Mouse (Mus musculus): ENCODE data around the gene Pxk. TPM values are rescaled to one million over a fixed set of nuclear protein-coding genes. Genes with fewer than 3 reads are reported as not detected.
"Not testable (repeated sequence)": the region's sequence is repeated elsewhere in the genome, so short reads cannot be mapped to it uniquely, and the experiment has no call there.

The Pxk gene
- polyA plus RNA-seq, 1 experiment from 2014 or later, result 78.5 TPM

- H3K9ac ChIP-seq (replicated peaks), result no peak overlapping the region
- peaks cover 11% of the 10 kb centered on the region for H3K4me1 ChIP-seq
- no peak overlapping the region for H3K27ac ChIP-seq (replicated peaks)
- no peak overlapping the region for H3K4me3 ChIP-seq (replicated peaks)
- no peak for ATAC-seq (ENCODE audit: low FRiP score)
- H3K4me2 ChIP-seq, result no peak overlapping the region
- whole genome bisulfite sequencing, result 72% methylated on average over 4 of the region's 4 CpGs
- H3K27me3 ChIP-seq (replicated peaks), result no peaks in the 10 kb centered on the region
- H3K9me3 ChIP-seq (replicated peaks), result no peaks in the 10 kb centered on the region
- H3K36me3 ChIP-seq, result no peaks in the 10 kb centered on the region
Observed at GRCm38 (mm10) chr14:8108047-8108446, 10.0 kb downstream of the Pxk start.

GRCm38 (mm10) chr14:8108976-8109375, 11.0 kb downstream of the Pxk start:
- no peak for ATAC-seq (ENCODE audit: low FRiP score)
- Histone ChIP-seq H3K36me3 (no peaks in the 10 kb centered on the region), H3K9me3 (replicated peaks) (no peaks in the 10 kb centered on the region), H3K27ac (replicated peaks) (no peak overlapping the region), H3K4me2 (no peak overlapping the region), H3K4me3 (replicated peaks) (no peak overlapping the region), H3K27me3 (replicated peaks) (no peaks in the 10 kb centered on the region), H3K4me1 (peaks cover 2% of the 10 kb centered on the region), H3K9ac (replicated peaks) (no peak overlapping the region)
- 85% methylated on average over 1 of the region's 1 CpGs for WGBS

GRCm38 (mm10) chr14:8111545-8111944, 13.5 kb downstream of the Pxk start:
- Histone ChIP-seq H3K4me2 (no peak overlapping the region), H3K27me3 (replicated peaks) (no peaks in the 10 kb centered on the region), H3K4me1 (no peaks in the 10 kb centered on the region), H3K36me3 (no peaks in the 10 kb centered on the region), H3K4me3 (replicated peaks) (no peak overlapping the region), H3K27ac (replicated peaks) (no peak overlapping the region), H3K9ac (replicated peaks) (no peak overlapping the region), H3K9me3 (replicated peaks) (no peaks in the 10 kb centered on the region)
- 92% methylated on average over 6 of the region's 6 CpGs for WGBS
- ATAC-seq (ENCODE audit: low FRiP score), result no peak; the same call in 1 of the 2 replicates

- Histone ChIP-seq H3K4me1 (no peaks in the 10 kb centered on the region), H3K27ac (replicated peaks) (no peak overlapping the region), H3K9me3 (replicated peaks) (no peaks in the 10 kb centered on the region), H3K9ac (replicated peaks) (no peak overlapping the region), H3K27me3 (replicated peaks) (no peaks in the 10 kb centered on the region), H3K36me3 (no peaks in the 10 kb centered on the region), H3K4me3 (replicated peaks) (no peak overlapping the region), H3K4me2 (no peak overlapping the region)
- WGBS, result 90% methylated on average over 8 of the region's 8 CpGs
- no peak for ATAC-seq (ENCODE audit: low FRiP score)
Observed at GRCm38 (mm10) chr14:8112036-8112435, 14.0 kb downstream of the Pxk start.

GRCm38 (mm10) chr14:8113616-8114015, 15.6 kb downstream of the Pxk start:
- Histone ChIP-seq H3K36me3 (no peaks in the 10 kb centered on the region), H3K4me2 (no peak overlapping the region), H3K4me1 (no peaks in the 10 kb centered on the region), H3K27me3 (replicated peaks) (no peaks in the 10 kb centered on the region), H3K9me3 (replicated peaks) (no peaks in the 10 kb centered on the region), H3K4me3 (replicated peaks) (no peak overlapping the region), H3K9ac (replicated peaks) (no peak overlapping the region), H3K27ac (replicated peaks) (no peak overlapping the region)
- no peak for ATAC-seq (ENCODE audit: low FRiP score)
- 90% methylated on average over 2 of the region's 2 CpGs for WGBS

- Histone ChIP-seq H3K4me3 (replicated peaks) (no peak overlapping the region), H3K27ac (replicated peaks) (no peak overlapping the region), H3K9me3 (replicated peaks) (no peaks in the 10 kb centered on the region), H3K4me1 (no peaks in the 10 kb centered on the region), H3K36me3 (no peaks in the 10 kb centered on the region), H3K27me3 (replicated peaks) (no peaks in the 10 kb centered on the region), H3K9ac (replicated peaks) (no peak overlapping the region), H3K4me2 (no peak overlapping the region)
- ATAC-seq (ENCODE audit: low FRiP score), result no peak
- WGBS, result 76% methylated on average over 3 of the region's 3 CpGs
Observed at GRCm38 (mm10) chr14:8114306-8114705, 16.3 kb downstream of the Pxk start.

- no peak for ATAC-seq (ENCODE audit: low FRiP score)
- Histone ChIP-seq H3K27me3 (replicated peaks) (no peaks in the 10 kb centered on the region), H3K9me3 (replicated peaks) (no peaks in the 10 kb centered on the region), H3K4me2 (no peak overlapping the region), H3K27ac (replicated peaks) (no peak overlapping the region), H3K9ac (replicated peaks) (no peak overlapping the region), H3K4me3 (replicated peaks) (no peak overlapping the region), H3K4me1 (no peaks in the 10 kb centered on the region), H3K36me3 (no peaks in the 10 kb centered on the region)
- 85% methylated on average over 1 of the region's 1 CpGs for WGBS
Observed at GRCm38 (mm10) chr14:8114756-8115155, 16.7 kb downstream of the Pxk start.

GRCm38 (mm10) chr14:8115772-8116171, 17.8 kb downstream of the Pxk start:
- H3K27ac ChIP-seq (replicated peaks), result no peak overlapping the region
- no peak overlapping the region for H3K9ac ChIP-seq (replicated peaks)
- no peaks in the 10 kb centered on the region for H3K9me3 ChIP-seq (replicated peaks)
- H3K4me1 ChIP-seq, result no peaks in the 10 kb centered on the region
- H3K36me3 ChIP-seq, result peaks cover 6% of the 10 kb centered on the region; the same call in 1 of the 2 replicates
- H3K4me2 ChIP-seq, result no peak overlapping the region
- ATAC-seq (ENCODE audit: low FRiP score), result no peak
- no peaks in the 10 kb centered on the region for H3K27me3 ChIP-seq (replicated peaks)
- 92% methylated on average over 4 of the region's 4 CpGs for WGBS
- no peak overlapping the region for H3K4me3 ChIP-seq (replicated peaks)

- no peak overlapping the region for H3K27ac ChIP-seq (replicated peaks)
- H3K9me3 ChIP-seq (replicated peaks), result no peaks in the 10 kb centered on the region
- H3K9ac ChIP-seq (replicated peaks), result no peak overlapping the region
- H3K4me2 ChIP-seq, result no peak overlapping the region
- H3K4me1 ChIP-seq, result no peaks in the 10 kb centered on the region
- no peak for ATAC-seq (ENCODE audit: low FRiP score)
- H3K4me3 ChIP-seq (replicated peaks), result no peak overlapping the region
- H3K27me3 ChIP-seq (replicated peaks), result no peaks in the 10 kb centered on the region
- WGBS, result 91% methylated on average over 2 of the region's 2 CpGs
- H3K36me3 ChIP-seq, result peaks cover 19% of the 10 kb centered on the region
Observed at GRCm38 (mm10) chr14:8117371-8117770, 19.4 kb downstream of the Pxk start.

- no peaks in the 10 kb centered on the region for H3K4me1 ChIP-seq
- WGBS, result 96% methylated on average over 5 of the region's 5 CpGs
- no peak for ATAC-seq (ENCODE audit: low FRiP score)
- no peaks in the 10 kb centered on the region for H3K27me3 ChIP-seq (replicated peaks)
- H3K36me3 ChIP-seq, result peaks cover 36% of the 10 kb centered on the region
- H3K27ac ChIP-seq (replicated peaks), result no peak overlapping the region
- no peak overlapping the region for H3K4me3 ChIP-seq (replicated peaks)
- no peaks in the 10 kb centered on the region for H3K9me3 ChIP-seq (replicated peaks)
- H3K4me2 ChIP-seq, result no peak overlapping the region
- H3K9ac ChIP-seq (replicated peaks), result no peak overlapping the region
Observed at GRCm38 (mm10) chr14:8119454-8119853, 21.4 kb downstream of the Pxk start.

- Histone ChIP-seq H3K4me3 (replicated peaks) (no peak overlapping the region), H3K9me3 (replicated peaks) (no peaks in the 10 kb centered on the region), H3K4me1 (no peaks in the 10 kb centered on the region), H3K4me2 (no peak overlapping the region), H3K27me3 (replicated peaks) (no peaks in the 10 kb centered on the region), H3K27ac (replicated peaks) (no peak overlapping the region), H3K36me3 (peaks cover 37% of the 10 kb centered on the region), H3K9ac (replicated peaks) (no peak overlapping the region)
- ATAC-seq (ENCODE audit: low FRiP score), result no peak
- WGBS, result 83% methylated on average over 3 of the region's 3 CpGs
Observed at GRCm38 (mm10) chr14:8119904-8120303, 21.9 kb downstream of the Pxk start.

GRCm38 (mm10) chr14:8123141-8123540, 25.1 kb downstream of the Pxk start:
- no peak for ATAC-seq (ENCODE audit: low FRiP score)
- Histone ChIP-seq H3K4me2 (no peak overlapping the region), H3K36me3 (peaks cover 45% of the 10 kb centered on the region), H3K4me3 (replicated peaks) (no peak overlapping the region), H3K4me1 (no peaks in the 10 kb centered on the region), H3K9me3 (replicated peaks) (no peaks in the 10 kb centered on the region), H3K9ac (replicated peaks) (no peak overlapping the region), H3K27me3 (replicated peaks) (no peaks in the 10 kb centered on the region), H3K27ac (replicated peaks) (no peak overlapping the region)
- WGBS, result 82% methylated on average over 7 of the region's 7 CpGs

- 95% methylated on average over 10 of the region's 10 CpGs for WGBS
- ATAC-seq (ENCODE audit: low FRiP score), result not testable (repeated sequence)
Observed at GRCm38 (mm10) chr14:8123611-8124010, 25.6 kb downstream of the Pxk start.

More at GRCm38 (mm10) chr14:8123611-8124010, 25.6 kb downstream of the Pxk start:
- H3K27ac ChIP-seq (replicated peaks); H3K4me2 ChIP-seq; H3K27me3 ChIP-seq (replicated peaks); H3K9ac ChIP-seq (replicated peaks); H3K4me3 ChIP-seq (replicated peaks); H3K9me3 ChIP-seq (replicated peaks); H3K4me1 ChIP-seq: not testable (repeated sequence)
- H3K36me3 ChIP-seq, result peaks cover 45% of the 10 kb centered on the region
